Mouse (Mus musculus): Measurements from ENCODE around the gene Gm4707.

Gm4707 gene

GRCm38 (mm10) chr17:71417008-71417407 is 42.7 kb downstream of the Gm4707 start:
- Histone ChIP-seq H3K4me1 (replicated peaks; ENCODE audit: low read depth, low read length) (peaks cover 31% of the 10 kb centered on the region), H3K9me3 (ENCODE audit: low read length) (peaks cover 7% of the 10 kb centered on the region), H3K36me3 (ENCODE audit: insufficient read depth, low read length) (peaks cover 32% of the 10 kb centered on the region), H3K27me3 (ENCODE audit: insufficient read depth, low read length) (no peaks in the 10 kb centered on the region), H3K4me3 (replicated peaks; ENCODE audit: low read length) (no peak overlapping the region)
- no peak for TF ChIP-seq POU5F1 (IDR thresholded peaks at IDR 0.05; ENCODE audit: borderline replicate concordance, low read length)
- TF ChIP-seq CTCF (conservative IDR thresholded peaks at IDR 0.05; ENCODE audit: low read length): no peak
- TF ChIP-seq NANOG (IDR thresholded peaks at IDR 0.05; ENCODE audit: borderline replicate concordance, low read length): no peak
